Mouse (Mus musculus): ENCODE measurements around the gene Prss8. TPM values are rescaled to one million over a fixed set of nuclear protein-coding genes. Genes with fewer than 3 reads are reported as not detected.
A peak's percentile ranks its signal among the peaks of the same experiment; 100 is the strongest.

Prss8 gene
- total and polyA plus RNA-seq, 3 experiments, result 0.12 to 0.21 TPM; not detected in 1

DNA sequence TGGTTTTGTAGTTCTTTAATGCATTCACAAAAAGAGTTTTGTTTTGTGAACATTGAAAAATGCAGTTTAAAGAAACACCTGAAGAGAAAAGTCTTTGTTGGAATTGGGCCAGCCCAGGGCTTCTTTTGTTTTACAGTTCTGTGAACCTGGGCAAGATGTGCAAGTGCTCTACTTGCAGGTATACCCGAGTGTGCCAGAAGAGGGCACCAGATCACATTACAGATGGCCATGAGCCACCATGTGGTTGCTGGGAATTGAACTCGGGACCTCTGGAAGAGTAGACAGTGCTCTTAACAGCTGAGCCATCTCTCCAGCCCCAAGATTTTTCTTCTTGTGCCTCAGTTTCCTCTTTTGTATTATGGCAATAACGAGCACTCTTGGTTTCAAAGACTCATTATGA is 11.7 kb downstream of the Prss8 start:
- Histone ChIP-seq H3K4me3 (ENCODE audit: control insufficient read depth in 1 of 2, insufficient read depth in 1 of 2, low read depth in 2 of 2, low read length in 2 of 2) (no peak overlapping the region), H3K9ac (ENCODE audit: control insufficient read depth, low read depth, low read length, poor library complexity, severe bottlenecking) (no peak overlapping the region), H3K36me3 (ENCODE audit: control insufficient read depth in 1 of 2, insufficient read depth in 2 of 2, low read length in 2 of 2) (peaks cover 2 to 15% of the 10 kb centered on the region in 2 experiments; a peak in 3 of 4 replicates), H3K4me1 (ENCODE audit: control insufficient read depth in 1 of 2, insufficient read depth in 2 of 2, low read length in 2 of 2) (peaks cover 0 to 14% of the 10 kb centered on the region in 2 experiments; a peak in 2 of 4 replicates), H3K9me3 (replicated peaks; ENCODE audit: insufficient read depth, low read length) (no peaks in the 10 kb centered on the region), H3K79me2 (ENCODE audit: control insufficient read depth, insufficient read depth, low read length, poor library complexity) (peaks cover 1% of the 10 kb centered on the region; the same call in 1 of the 2 replicates), H3K27me3 (ENCODE audit: control insufficient read depth in 1 of 2, insufficient read depth in 2 of 2, low read length in 2 of 2) (no peaks in the 10 kb centered on the region), H3K27ac (ENCODE audit: control insufficient read depth, low read depth, low read length) (no peak overlapping the region)
- TF ChIP-seq SMC3 (IDR thresholded peaks at IDR 0.05; ENCODE audit: low read depth, low read length), result peak; percentile 58
- no peak for TF ChIP-seq JUND (IDR thresholded peaks at IDR 0.05; ENCODE audit: low read depth, low read length)
- peak; percentile 64 to 70 (median 66) for TF ChIP-seq CTCF (IDR thresholded peaks at IDR 0.05 in 2 of 3, conservative IDR thresholded peaks at IDR 0.05 in 1 of 3; ENCODE audit: control insufficient read depth in 1 of 3, insufficient read depth in 1 of 3, low read depth in 2 of 3, low read length in 3 of 3, poor library complexity in 1 of 3, severe bottlenecking in 1 of 3)
- TF ChIP-seq ELF1 (IDR thresholded peaks at IDR 0.05; ENCODE audit: low read depth, low read length), result no peak
- no peak; the same call in 1 of the 2 replicates for TF ChIP-seq ZC3H11A (IDR thresholded peaks at IDR 0.05; ENCODE audit: low read depth, low read length)
- TF ChIP-seq MAX (IDR thresholded peaks at IDR 0.05; ENCODE audit: low read length), result 0 out of 2 replicates have a peak, but pooled peaks have one; percentile 5
- TF ChIP-seq MYC (IDR thresholded peaks at IDR 0.05; ENCODE audit: low read depth, low read length), result peak; percentile 91
- peak; percentile 25 for TF ChIP-seq RAD21 (IDR thresholded peaks at IDR 0.05; ENCODE audit: low read depth, low read length)
- TF ChIP-seq SIN3A (IDR thresholded peaks at IDR 0.05; ENCODE audit: low read length), result 0 out of 2 replicates have a peak, but pooled peaks have one; percentile 17
- no peak for TF ChIP-seq RCOR1 (IDR thresholded peaks at IDR 0.05; ENCODE audit: low read depth, low read length)
- TF ChIP-seq E2F4 (IDR thresholded peaks at IDR 0.05; ENCODE audit: borderline replicate concordance, low read depth, low read length), result no peak
- TF ChIP-seq HCFC1 (IDR thresholded peaks at IDR 0.05; ENCODE audit: low read depth, low read length), result 0 out of 2 replicates have a peak, but pooled peaks have one; percentile 25
- DNase-seq (ENCODE audit: low read depth, low spot score), result peak; percentile 83

DNA sequence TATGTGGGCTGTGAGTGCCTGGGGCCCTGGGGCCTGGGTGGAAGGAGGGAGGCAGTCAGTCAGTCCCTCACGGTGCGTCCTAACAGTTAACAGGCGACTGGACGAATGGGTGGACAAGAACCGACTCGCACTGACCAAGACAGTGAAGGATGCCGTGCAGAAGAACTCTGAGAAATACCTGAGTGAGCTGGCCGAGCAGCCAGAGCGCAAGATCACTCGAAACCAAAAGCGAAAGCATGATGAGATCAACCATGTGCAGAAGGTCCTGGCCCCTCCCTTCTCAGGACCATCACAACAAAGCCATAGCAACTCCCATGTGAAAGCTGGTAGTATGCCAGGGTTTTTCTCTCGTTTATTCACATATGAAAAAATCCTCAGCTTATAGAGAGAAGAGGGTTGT is 14.6 kb downstream of the Prss8 start:
- no peak overlapping the region for H3K27ac ChIP-seq (ENCODE audit: control insufficient read depth, low read depth, low read length)
- H3K9me3 ChIP-seq (replicated peaks; ENCODE audit: insufficient read depth, low read length), result no peaks in the 10 kb centered on the region
- H3K36me3 ChIP-seq (ENCODE audit: control insufficient read depth in 1 of 2, insufficient read depth in 2 of 2, low read length in 2 of 2), result peaks cover 2 to 4% of the 10 kb centered on the region in 2 experiments; a peak in 3 of 4 replicates
- no peak for TF ChIP-seq BHLHE40 (IDR thresholded peaks at IDR 0.05; ENCODE audit: borderline replicate concordance, low read depth, low read length)
- TF ChIP-seq GABPA (IDR thresholded peaks at IDR 0.05; ENCODE audit: low read depth, low read length), result no peak
- H3K9ac ChIP-seq (ENCODE audit: control insufficient read depth, low read depth, low read length, poor library complexity, severe bottlenecking), result no peak overlapping the region
- H3K27me3 ChIP-seq (ENCODE audit: control insufficient read depth in 1 of 2, insufficient read depth in 2 of 2, low read length in 2 of 2), result no peaks in the 10 kb centered on the region
- no peak overlapping the region for H3K4me3 ChIP-seq (ENCODE audit: control insufficient read depth in 1 of 2, insufficient read depth in 1 of 2, low read depth in 2 of 2, low read length in 2 of 2)
- no peak for DNase-seq (ENCODE audit: low read depth, low spot score)
- H3K4me1 ChIP-seq (ENCODE audit: control insufficient read depth in 1 of 2, insufficient read depth in 2 of 2, low read length in 2 of 2), result peaks cover 2 to 7% of the 10 kb centered on the region in 2 experiments; a peak in 2 of 4 replicates
- H3K79me2 ChIP-seq (ENCODE audit: control insufficient read depth, insufficient read depth, low read length, poor library complexity), result peaks cover 5% of the 10 kb centered on the region

DNA sequence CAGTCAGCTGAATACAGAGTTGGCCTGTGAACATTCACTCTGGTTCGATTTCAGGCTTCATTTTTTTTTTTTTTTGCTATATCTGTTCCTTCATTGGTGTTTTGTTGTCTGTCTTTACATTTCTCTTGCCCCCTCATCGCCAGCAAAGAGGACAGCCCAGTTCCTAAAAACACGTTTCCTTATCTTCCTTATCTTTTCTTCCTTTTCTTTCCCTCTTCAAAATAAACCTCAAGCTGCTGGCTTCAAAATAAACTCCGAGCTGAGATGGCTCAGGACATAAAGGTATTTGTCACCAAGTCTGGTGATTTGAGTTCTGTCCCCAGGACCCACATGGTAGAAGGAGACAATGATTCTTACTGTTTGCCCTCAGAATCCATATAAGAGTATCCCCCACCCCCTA is 17.0 kb downstream of the Prss8 start:
- H3K36me3 ChIP-seq (ENCODE audit: control insufficient read depth in 1 of 2, insufficient read depth in 2 of 2, low read length in 2 of 2), result peaks cover 2 to 4% of the 10 kb centered on the region in 2 experiments; a peak in 3 of 4 replicates

More for the DNA sequence above, 17.0 kb downstream of the Prss8 start:
- H3K4me3 ChIP-seq (ENCODE audit: control insufficient read depth in 1 of 2, insufficient read depth in 1 of 2, low read depth in 2 of 2, low read length in 2 of 2), result peak overlapping the region; percentile 83 to 93
- H3K27me3 ChIP-seq (ENCODE audit: control insufficient read depth in 1 of 2, insufficient read depth in 2 of 2, low read length in 2 of 2), result no peaks in the 10 kb centered on the region
- no peak for DNase-seq (ENCODE audit: low read depth, low spot score)
- H3K27ac ChIP-seq (ENCODE audit: control insufficient read depth, low read depth, low read length), result peak overlapping the region; percentile 74
- H3K4me1 ChIP-seq (ENCODE audit: control insufficient read depth in 1 of 2, insufficient read depth in 2 of 2, low read length in 2 of 2), result peaks cover 2 to 7% of the 10 kb centered on the region in 2 experiments; a peak in 2 of 4 replicates
- peaks cover 5% of the 10 kb centered on the region for H3K79me2 ChIP-seq (ENCODE audit: control insufficient read depth, insufficient read depth, low read length, poor library complexity)
- peak overlapping the region; percentile 80 for H3K9ac ChIP-seq (ENCODE audit: control insufficient read depth, low read depth, low read length, poor library complexity, severe bottlenecking)
- TF ChIP-seq TBP (IDR thresholded peaks at IDR 0.05; ENCODE audit: low read depth, low read length) (no peak), ZNF384 (IDR thresholded peaks at IDR 0.05; ENCODE audit: low read depth, low read length) (peak; percentile 60; the same call in 1 of the 2 replicates), CHD1 (IDR thresholded peaks at IDR 0.05; ENCODE audit: low read depth, low read length) (peak; percentile 78; the same call in 1 of the 2 replicates), GATA1 (IDR thresholded peaks at IDR 0.05; ENCODE audit: low read depth, low read length) (peak; percentile 76), EP300 (IDR thresholded peaks at IDR 0.05; ENCODE audit: low read depth in 1 of 2, low read length in 2 of 2) (peak; percentile 5 to 16; a peak in 1 of 4 replicates)
- no peaks in the 10 kb centered on the region for H3K9me3 ChIP-seq (replicated peaks; ENCODE audit: insufficient read depth, low read length)
